Mouse (Mus musculus) A20 (cell line): Measurements from ENCODE around the gene Brsk1.
A peak's percentile ranks its signal among the peaks of the same experiment; 100 is the strongest.

Experiments used
- DNase-seq: peaks from one replicate; pipeline ENCODE4 v3.0.0-alpha.2; 2011; ENCODE audit warnings: low read depth, low spot score

Brsk1 gene

GRCm38 (mm10) chr7:4690387-4690786 lies at the start of gene Brsk1:
TSS of gene Brsk1 (plus strand) at chr7:4690604.
- no peak for DNase-seq

- DNase-seq, result no peak
Observed at GRCm38 (mm10) chr7:4641155-4641554, 49.2 kb upstream of the Brsk1 start.

- no peak for DNase-seq
Observed at GRCm38 (mm10) chr7:4641956-4642355, 48.4 kb upstream of the Brsk1 start.

- DNase-seq, result no peak
Observed at GRCm38 (mm10) chr7:4643225-4643624, 47.2 kb upstream of the Brsk1 start.

- no peak for DNase-seq
Observed at GRCm38 (mm10) chr7:4646806-4647205, 43.6 kb upstream of the Brsk1 start.

- DNase-seq, result no peak
Observed at GRCm38 (mm10) chr7:4647291-4647690, 43.1 kb upstream of the Brsk1 start.

- DNase-seq, result no peak
Observed at GRCm38 (mm10) chr7:4647992-4648391, 42.4 kb upstream of the Brsk1 start.

- peak; percentile 42 for DNase-seq
Observed at GRCm38 (mm10) chr7:4651581-4651980, 38.8 kb upstream of the Brsk1 start.

- DNase-seq, result peak; percentile 62
Observed at GRCm38 (mm10) chr7:4652726-4653125, 37.7 kb upstream of the Brsk1 start.

- peak; percentile 78 for DNase-seq
Observed at GRCm38 (mm10) chr7:4653351-4653750, 37.1 kb upstream of the Brsk1 start.

- DNase-seq, result peak; percentile 92
Observed at GRCm38 (mm10) chr7:4653780-4654179, 36.6 kb upstream of the Brsk1 start.

- no peak for DNase-seq
Observed at GRCm38 (mm10) chr7:4654221-4654620, 36.2 kb upstream of the Brsk1 start.

- peak; percentile 30 for DNase-seq
Observed at GRCm38 (mm10) chr7:4655393-4655792, 35.0 kb upstream of the Brsk1 start.

- DNase-seq, result peak; percentile 22
Observed at GRCm38 (mm10) chr7:4655916-4656315, 34.5 kb upstream of the Brsk1 start.

GRCm38 (mm10) chr7:4656818-4657217 lies 33.6 kb upstream of the Brsk1 start:
- peak; percentile 37 for DNase-seq

- no peak for DNase-seq
Observed at GRCm38 (mm10) chr7:4657521-4658127, 32.8 kb upstream of the Brsk1 start.

GRCm38 (mm10) chr7:4658128-4658907 lies 32.1 kb upstream of the Brsk1 start:
- peak; percentile 63 for DNase-seq

GRCm38 (mm10) chr7:4658912-4659551 lies 31.4 kb upstream of the Brsk1 start, which contains the start of gene Ppp6r1:
TSS of gene Ppp6r1 (minus strand) at chr7:4659019.
- peak; percentile 98 for DNase-seq

- peak; percentile 24 for DNase-seq
Observed at GRCm38 (mm10) chr7:4659911-4660443, 30.4 kb upstream of the Brsk1 start.

GRCm38 (mm10) chr7:4663179-4663578 lies 27.2 kb upstream of the Brsk1 start:
- no peak for DNase-seq

GRCm38 (mm10) chr7:4663742-4664141 lies 26.7 kb upstream of the Brsk1 start:
- DNase-seq, result no peak

GRCm38 (mm10) chr7:4666871-4667270 lies 23.5 kb upstream of the Brsk1 start:
- DNase-seq, result no peak
